Mouse (Mus musculus) ES-Bruce4 (cell line): ENCODE data around the gene Kansl1l. TPM values are rescaled to one million over a fixed set of nuclear protein-coding genes. Genes with fewer than 3 reads are reported as not detected.
"Not testable (repeated sequence)": the region's sequence is repeated elsewhere in the genome, so short reads cannot be mapped to it uniquely, and the experiment has no call there.

ENCODE experiments used
- H3K27ac ChIP-seq: 2 replicates; pipeline ENCODE4 v1.5.1; 2012; ENCODE audit warnings: low read length, inconsistent platforms; ENCODE audit not compliant: insufficient read depth
- H3K27me3 ChIP-seq: 2 replicates; pipeline ENCODE4 v1.6.1; 2012; ENCODE audit warnings: mild to moderate bottlenecking, low read length, inconsistent platforms; ENCODE audit not compliant: control insufficient read depth, poor library complexity, insufficient read depth, severe bottlenecking
- H3K36me3 ChIP-seq: 2 replicates; pipeline ENCODE4 v1.6.1; 2012; ENCODE audit warnings: inconsistent platforms, mild to moderate bottlenecking, low read length, moderate library complexity; ENCODE audit not compliant: control insufficient read depth, poor library complexity, insufficient read depth, severe bottlenecking
- H3K4me1 ChIP-seq: one replicate; pipeline ENCODE4 v1.8.1; 2011; ENCODE audit warnings: low read length; ENCODE audit not compliant: control insufficient read depth, insufficient read depth
- H3K4me3 ChIP-seq: 2 replicates; pipeline ENCODE4 v1.5.1; 2011; ENCODE audit warnings: low read depth, mild to moderate bottlenecking, low read length
- H3K9ac ChIP-seq: 2 replicates; pipeline ENCODE4 v1.6.1; 2012; ENCODE audit warnings: low read depth, mild to moderate bottlenecking, inconsistent platforms; ENCODE audit not compliant: poor library complexity, severe bottlenecking
- H3K9me3 ChIP-seq: replicated peaks from 2 replicates; pipeline ENCODE4 v1.6.1; 2012; ENCODE audit warnings: mild to moderate bottlenecking, low read length, inconsistent platforms; ENCODE audit not compliant: control insufficient read depth, poor library complexity, insufficient read depth, severe bottlenecking
- CTCF ChIP-seq: IDR thresholded peaks from one replicate; pipeline ENCODE4 v1.8.1; 2011; ENCODE audit warnings: low read depth, low read length
- EP300 ChIP-seq: IDR thresholded peaks from 2 replicates; pipeline ENCODE4 v1.6.1; 2011; ENCODE audit warnings: low read depth, low read length; ENCODE audit not compliant: insufficient read depth
- POLR2A ChIP-seq: IDR thresholded peaks from one replicate; pipeline ENCODE4 v1.8.1; 2011; ENCODE audit warnings: low read length; ENCODE audit not compliant: insufficient read depth
- polyA plus RNA-seq: library from polyadenylated mRNA; stranded (reverse); fragments of >200 nt; gene quantifications from 2 replicates; pipeline ENCODE4 v1.2.4, GENCODE M21; 2011; ENCODE audit warnings: low read depth; ENCODE audit not compliant: missing spikeins, insufficient read depth, insufficient read length

The Kansl1l gene
- polyA plus RNA-seq, 1 experiment: 6.4 TPM

GRCm38 (mm10) chr1:66699630-66700029, 117.7 kb downstream of the Kansl1l start:
- H3K9ac ChIP-seq: 0 out of 2 replicates have a peak overlapping the region, but pooled peaks have one; percentile 27
- TF ChIP-seq EP300: 0 out of 2 replicates have a peak, but pooled peaks have one; percentile 8
- H3K4me3 ChIP-seq: peak overlapping the region; percentile 51
- H3K27me3 ChIP-seq, H3K4me1 ChIP-seq, H3K9me3 ChIP-seq: not testable (repeated sequence)
- H3K36me3 ChIP-seq: peaks cover 15% of the 10 kb centered on the region
- peak overlapping the region; percentile 99 for H3K27ac ChIP-seq

GRCm38 (mm10) chr1:66695296-66695695, 122.1 kb downstream of the Kansl1l start:
- Histone ChIP-seq H3K27me3 (no peaks in the 10 kb centered on the region), H3K9ac (no peak overlapping the region), H3K9me3 (no peaks in the 10 kb centered on the region), H3K4me3 (no peak overlapping the region), H3K36me3 (no peaks in the 10 kb centered on the region), H3K27ac (no peak overlapping the region), H3K4me1 (peaks cover 2% of the 10 kb centered on the region)
- TF ChIP-seq CTCF (no peak), EP300 (no peak), POLR2A (no peak)

GRCm38 (mm10) chr1:66694266-66694665, 123.1 kb downstream of the Kansl1l start:
- no peaks in the 10 kb centered on the region for H3K36me3 ChIP-seq
- H3K27me3 ChIP-seq: no peaks in the 10 kb centered on the region
- H3K9ac ChIP-seq: no peak overlapping the region
- no peak overlapping the region for H3K27ac ChIP-seq
- H3K4me1 ChIP-seq: peaks cover 2% of the 10 kb centered on the region
- no peak for TF ChIP-seq EP300
- TF ChIP-seq CTCF: no peak
- TF ChIP-seq POLR2A: no peak
- H3K4me3 ChIP-seq: no peak overlapping the region
- no peaks in the 10 kb centered on the region for H3K9me3 ChIP-seq

GRCm38 (mm10) chr1:66692780-66693392, 124.5 kb downstream of the Kansl1l start:
- H3K36me3 ChIP-seq: no peaks in the 10 kb centered on the region
- H3K9ac ChIP-seq: no peak overlapping the region; the same call in 1 of the 2 replicates
- peaks cover 2% of the 10 kb centered on the region for H3K4me1 ChIP-seq
- H3K27me3 ChIP-seq: no peaks in the 10 kb centered on the region
- no peak overlapping the region for H3K4me3 ChIP-seq
- TF ChIP-seq POLR2A (no peak), EP300 (no peak), CTCF (no peak)
- H3K9me3 ChIP-seq: no peaks in the 10 kb centered on the region
- H3K27ac ChIP-seq: no peak overlapping the region

GRCm38 (mm10) chr1:66692308-66692707, 125.1 kb downstream of the Kansl1l start:
- H3K9ac ChIP-seq: no peak overlapping the region
- H3K27ac ChIP-seq: no peak overlapping the region
- H3K4me3 ChIP-seq: no peak overlapping the region
- no peaks in the 10 kb centered on the region for H3K9me3 ChIP-seq
- H3K36me3 ChIP-seq: no peaks in the 10 kb centered on the region
- H3K4me1 ChIP-seq: peaks cover 2% of the 10 kb centered on the region
- H3K27me3 ChIP-seq: no peaks in the 10 kb centered on the region
- TF ChIP-seq EP300 (no peak), POLR2A (no peak)

- Histone ChIP-seq H3K4me1 (peaks cover 2% of the 10 kb centered on the region), H3K9me3 (no peaks in the 10 kb centered on the region), H3K4me3 (no peak overlapping the region), H3K36me3 (no peaks in the 10 kb centered on the region), H3K27ac (no peak overlapping the region), H3K27me3 (no peaks in the 10 kb centered on the region), H3K9ac (no peak overlapping the region)
- TF ChIP-seq EP300: no peak
- no peak for TF ChIP-seq POLR2A
- no peak for TF ChIP-seq CTCF
Measured at GRCm38 (mm10) chr1:66691772-66692171, 125.6 kb downstream of the Kansl1l start.
